Mouse (Mus musculus) cerebellum, adult 2 months (tissue): ENCODE measurements around the gene Tsnax. TPM values are rescaled to one million over a fixed set of nuclear protein-coding genes. Genes with fewer than 3 reads are reported as not detected.

Experiments
- DNase-seq, 2 experiments: peaks; one replicate each; pipeline ENCODE4 v3.0.0; 2021
- H3K27ac ChIP-seq: fragments of 200-500 bp; 2 replicates; pipeline ENCODE4 v1.5.1; 2012; ENCODE audit warnings: low read length, control low read depth, inconsistent platforms; ENCODE audit not compliant: insufficient read depth
- H3K27me3 ChIP-seq: fragments of 200-500 bp; 2 replicates; pipeline ENCODE4 v1.6.1; 2012; ENCODE audit warnings: inconsistent platforms, mild to moderate bottlenecking, low read length, moderate library complexity; ENCODE audit not compliant: control insufficient read depth, insufficient read depth
- H3K4me1 ChIP-seq: fragments of 200-500 bp; 2 replicates; pipeline ENCODE4 v1.6.1; 2011; ENCODE audit warnings: low read length; ENCODE audit not compliant: control insufficient read depth, insufficient read depth
- H3K4me3 ChIP-seq: fragments of 200-500 bp; replicated peaks from 2 replicates; pipeline ENCODE3; 2011; ENCODE audit warnings: mild to moderate bottlenecking, low read depth, low read length, control low read depth; ENCODE audit not compliant: insufficient read depth
- CTCF ChIP-seq: fragments of 200-500 bp; IDR thresholded peaks from 2 replicates; pipeline ENCODE4 v1.5.1; 2011; ENCODE audit warnings: low read depth, mild to moderate bottlenecking, control low read depth, low read length, moderate library complexity, borderline replicate concordance; ENCODE audit not compliant: insufficient read depth
- POLR2A ChIP-seq: fragments of 200-500 bp; IDR thresholded peaks from 2 replicates; pipeline ENCODE4 v1.6.1; 2011; ENCODE audit warnings: low read length, control low read depth, borderline replicate concordance; ENCODE audit not compliant: insufficient read depth
- WGBS: fragments of 180-500 bp; shearing (Covaris S2); methylation state at CpG from one replicate; pipeline ENCODE4 v1.1.7; 2018; 5-methylcytosine and 5-hydroxymethylcytosine counted together
- polyA plus RNA-seq: library from polyadenylated mRNA; depleted of rRNA; stranded (reverse); fragments of >200 nt; gene quantifications from 2 replicates; pipeline ENCODE4 v1.2.3, GENCODE M21; 2012; rRNA removed

The Tsnax gene
- polyA plus RNA-seq, 1 experiment = 185 TPM

DNA sequence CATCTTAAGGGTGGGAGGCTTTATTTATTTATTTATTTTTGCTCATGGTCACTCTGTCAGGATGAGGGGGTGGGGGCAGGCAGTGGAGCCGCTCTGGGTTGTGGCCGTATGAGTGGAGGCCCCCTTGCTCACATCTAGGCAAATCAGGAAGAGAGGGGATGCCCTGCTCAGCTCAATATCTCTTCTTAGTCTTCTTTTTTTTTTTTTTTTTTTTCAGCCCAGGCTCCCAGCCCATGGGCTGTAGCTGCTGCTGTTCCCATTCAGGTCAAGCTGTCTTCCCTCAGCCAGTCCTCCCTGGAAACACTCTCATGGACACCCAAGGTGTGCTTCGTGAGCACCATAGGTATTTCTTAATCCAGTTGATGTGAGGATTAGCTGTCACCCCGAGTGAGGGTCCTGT lies 62.6 kb downstream of the Tsnax start:
- WGBS = 91% methylated on average over 4 of the region's 4 CpGs

DNA sequence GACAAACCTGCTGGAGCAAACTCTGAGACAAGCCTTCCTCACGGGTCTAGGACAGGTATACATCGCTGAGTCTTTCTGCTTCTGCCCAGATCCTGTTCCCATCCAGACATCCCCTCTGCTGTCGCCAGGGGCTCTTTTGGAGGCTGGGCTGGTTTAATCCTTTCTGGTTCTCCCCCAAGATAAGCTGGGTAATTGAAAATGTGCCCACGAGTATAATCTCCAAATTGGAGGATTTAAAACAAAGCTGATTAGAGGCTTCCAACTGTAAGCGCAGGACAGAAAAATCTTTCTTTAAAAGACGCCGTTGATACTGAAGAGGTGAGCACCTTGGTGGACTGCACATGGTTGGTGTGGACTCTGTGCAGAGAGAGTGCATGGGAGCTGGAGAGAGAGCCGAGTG lies 64.5 kb downstream of the Tsnax start:
- Histone ChIP-seq H3K4me3 (no peak overlapping the region), H3K27me3 (no peaks in the 10 kb centered on the region), H3K27ac (no peak overlapping the region), H3K4me1 (peaks cover 13% of the 10 kb centered on the region)
- 90% methylated on average over 8 of the region's 8 CpGs for WGBS
- no peak for DNase-seq
- TF ChIP-seq POLR2A = no peak
- TF ChIP-seq CTCF = no peak

More for the DNA sequence above, 62.6 kb downstream of the Tsnax start:
- no peak for TF ChIP-seq POLR2A
- no peak for TF ChIP-seq CTCF
- H3K4me1 ChIP-seq = peaks cover 11% of the 10 kb centered on the region
- no peak overlapping the region for H3K27ac ChIP-seq
- H3K27me3 ChIP-seq = no peaks in the 10 kb centered on the region
- DNase-seq = no peak
- no peak overlapping the region for H3K4me3 ChIP-seq

DNA sequence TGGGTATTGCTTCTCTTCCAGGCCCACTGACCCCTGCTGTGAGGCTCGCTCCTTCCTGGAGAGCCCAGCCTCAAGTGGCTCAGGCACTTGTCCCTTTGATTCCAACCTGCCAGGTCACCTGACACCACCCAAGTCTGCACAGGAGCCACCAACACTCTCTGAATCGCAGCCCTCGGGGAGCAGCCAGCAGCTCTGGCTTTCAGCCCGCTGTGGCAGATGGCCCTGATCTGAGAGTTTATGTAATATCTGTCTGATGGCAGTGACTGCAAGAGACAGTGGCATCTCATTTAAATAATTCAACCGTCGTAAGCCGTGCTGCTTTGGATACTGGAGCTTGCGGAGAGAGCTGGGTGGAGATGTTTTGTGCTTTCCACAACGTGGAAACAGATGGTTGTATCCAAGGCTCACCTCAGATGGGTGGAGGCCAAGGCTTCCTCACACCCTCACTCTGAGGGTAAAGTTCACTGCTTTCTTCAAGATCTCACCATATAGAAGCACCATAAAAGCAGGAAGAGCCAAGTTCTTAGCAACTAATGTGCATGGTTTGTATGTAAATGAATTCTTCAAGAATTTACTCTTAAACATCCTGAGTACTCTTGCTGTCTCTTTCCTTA lies 66.1 kb downstream of the Tsnax start:
- 1% methylated on average over 9 of the region's 9 CpGs for WGBS
- Histone ChIP-seq H3K27ac (peak overlapping the region; percentile 55; the same call in 1 of the 2 replicates), H3K4me1 (peaks cover 18% of the 10 kb centered on the region), H3K4me3 (no peak overlapping the region), H3K27me3 (no peaks in the 10 kb centered on the region)
- TF ChIP-seq CTCF (no peak), POLR2A (no peak)
- DNase-seq = peak; percentile 98

DNA sequence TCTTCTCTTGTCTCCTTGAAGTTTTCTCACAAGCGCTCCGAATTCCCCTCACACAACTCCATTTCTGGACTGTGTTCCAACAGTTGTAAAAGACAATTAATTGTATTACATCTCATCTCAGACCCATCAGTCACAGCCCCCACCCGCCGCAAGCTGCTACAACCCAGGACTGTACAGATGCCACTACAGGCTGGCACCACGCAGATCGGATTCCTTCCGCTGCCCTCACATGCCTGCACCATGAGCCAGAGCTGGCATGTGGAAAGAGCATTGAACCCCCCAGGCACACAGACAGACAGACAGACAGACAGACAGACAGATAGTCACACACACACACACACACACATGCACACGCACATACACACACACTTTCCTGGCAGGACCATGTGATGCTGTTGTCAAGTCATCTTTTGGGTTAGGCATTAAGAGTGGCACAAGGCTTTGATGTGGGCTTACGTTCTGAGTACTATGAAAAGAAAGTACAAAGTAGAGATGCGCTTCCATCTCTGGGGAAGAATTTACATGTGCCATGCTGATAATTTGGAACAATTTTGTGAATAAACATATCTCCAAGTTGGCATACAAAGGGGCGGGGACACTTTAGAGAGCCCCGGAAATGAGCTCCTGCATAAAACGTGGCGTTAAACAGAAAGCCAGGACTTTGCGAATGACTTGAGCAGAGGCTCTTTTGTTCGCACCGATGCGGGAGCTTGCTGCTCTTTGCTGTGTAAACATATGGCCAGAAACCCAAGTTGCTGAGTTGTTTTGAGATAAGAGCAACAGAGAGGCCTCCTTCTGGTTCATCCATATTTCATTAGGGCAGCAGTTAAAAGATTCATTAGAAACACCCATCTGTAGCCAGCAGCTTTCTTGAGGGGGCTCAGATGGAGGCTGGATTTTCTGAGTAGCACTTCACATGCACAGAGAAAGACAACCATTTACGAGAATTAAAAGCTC lies 67.9 kb downstream of the Tsnax start:
- DNase-seq = no peak
- 88% methylated on average over 19 of the region's 19 CpGs for WGBS
- no peaks in the 10 kb centered on the region for H3K27me3 ChIP-seq

DNA sequence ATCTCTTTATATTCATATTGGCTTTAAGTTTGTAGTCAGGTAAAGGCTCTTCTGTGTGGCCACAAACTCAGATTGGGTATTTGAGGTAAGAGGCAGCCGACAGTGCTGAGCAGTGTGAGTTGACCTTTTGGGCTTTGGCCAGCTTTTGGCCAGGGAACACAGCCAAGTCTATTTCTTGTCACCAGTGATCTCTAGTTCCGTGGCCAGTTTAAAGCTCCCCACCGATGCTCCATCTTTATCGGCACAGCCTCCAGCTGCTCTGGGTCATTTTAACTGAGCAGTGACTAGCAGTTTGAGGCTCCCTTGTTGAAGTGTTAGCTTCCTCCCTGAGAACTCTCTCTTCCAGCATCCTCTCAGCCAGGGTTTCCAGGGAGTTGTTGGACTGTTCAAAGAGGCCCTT lies 70.9 kb downstream of the Tsnax start:
- 6% methylated on average over 4 of the region's 4 CpGs for WGBS
- TF ChIP-seq CTCF (no peak), POLR2A (no peak)
- Histone ChIP-seq H3K27me3 (no peaks in the 10 kb centered on the region), H3K4me3 (no peak overlapping the region), H3K27ac (no peak overlapping the region), H3K4me1 (peaks cover 18% of the 10 kb centered on the region)
- DNase-seq = peak; percentile 83 to 84

More for the DNA sequence above, 67.9 kb downstream of the Tsnax start:
- no peak overlapping the region for H3K27ac ChIP-seq
- no peak overlapping the region for H3K4me3 ChIP-seq
- peaks cover 21% of the 10 kb centered on the region for H3K4me1 ChIP-seq
- TF ChIP-seq POLR2A (no peak), CTCF (no peak)

Other genes with a start within 250 kb of the Tsnax start
- gene Trim67, start 219.9 kb upstream of the Tsnax start, polyA plus RNA-seq = 19.4 and 23.3 TPM in 2 replicates
- 98.3 and 100 TPM in 2 replicates for gene Gnpat, start 150.0 kb upstream of the Tsnax start, polyA plus RNA-seq
- gene 2810004N23Rik, start 149.9 kb upstream of the Tsnax start, polyA plus RNA-seq = 15.0 and 15.7 TPM in 2 replicates
- gene Exoc8, start 115.3 kb upstream of the Tsnax start, polyA plus RNA-seq = 16.2 and 18.2 TPM in 2 replicates
- gene Sprtn, start 115.1 kb upstream of the Tsnax start, polyA plus RNA-seq = 18.5 and 19.5 TPM in 2 replicates
- 58.1 and 58.8 TPM in 2 replicates for gene Egln1, start 63.7 kb upstream of the Tsnax start, polyA plus RNA-seq
- 1.2 and 1.4 TPM in 2 replicates for gene Disc1, start 41.2 kb downstream of the Tsnax start, polyA plus RNA-seq